Mouse (Mus musculus): Measurements from ENCODE around the gene Itpr1. TPM values are rescaled to one million over a fixed set of nuclear protein-coding genes. Genes with fewer than 3 reads are reported as not detected.

Itpr1 gene
- total RNA-seq, 2 experiments from 2014 or later: 34.0 to 35.5 TPM

- no peak for DNase-seq (ENCODE audit: low spot score in 2 of 2)
Measured at GRCm38 (mm10) chr6:108316951-108317350, 104.1 kb downstream of the Itpr1 start.

GRCm38 (mm10) chr6:108321653-108322052, 108.8 kb downstream of the Itpr1 start:
- DNase-seq (ENCODE audit: low spot score in 2 of 2): no peak

- DNase-seq (ENCODE audit: low spot score in 2 of 2): no peak
Measured at GRCm38 (mm10) chr6:108324464-108325025, 111.6 kb downstream of the Itpr1 start.

DNA sequence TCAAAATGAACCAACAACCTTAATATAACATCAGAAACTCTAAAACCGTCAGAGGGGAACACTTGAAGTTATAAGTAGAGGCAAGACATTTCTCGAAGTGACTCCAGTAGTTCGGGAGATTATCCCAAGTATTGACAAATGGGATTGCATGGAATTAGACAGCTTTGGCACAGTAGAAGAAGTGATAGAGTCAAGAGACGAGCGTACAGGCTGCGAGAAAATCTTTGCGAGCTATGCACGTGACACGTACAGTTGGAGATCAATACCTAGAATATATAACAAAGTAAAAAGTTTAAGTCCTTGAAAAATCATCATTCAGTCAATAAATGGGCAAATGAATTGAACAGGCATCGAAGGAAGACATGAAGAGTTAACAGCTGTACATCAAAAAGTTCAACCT, 112.5 kb downstream of the Itpr1 start:
- no peak for DNase-seq (ENCODE audit: low spot score in 2 of 2)

GRCm38 (mm10) chr6:108325948-108326411, 113.1 kb downstream of the Itpr1 start:
- DNase-seq (ENCODE audit: low spot score in 2 of 2): no peak

DNA sequence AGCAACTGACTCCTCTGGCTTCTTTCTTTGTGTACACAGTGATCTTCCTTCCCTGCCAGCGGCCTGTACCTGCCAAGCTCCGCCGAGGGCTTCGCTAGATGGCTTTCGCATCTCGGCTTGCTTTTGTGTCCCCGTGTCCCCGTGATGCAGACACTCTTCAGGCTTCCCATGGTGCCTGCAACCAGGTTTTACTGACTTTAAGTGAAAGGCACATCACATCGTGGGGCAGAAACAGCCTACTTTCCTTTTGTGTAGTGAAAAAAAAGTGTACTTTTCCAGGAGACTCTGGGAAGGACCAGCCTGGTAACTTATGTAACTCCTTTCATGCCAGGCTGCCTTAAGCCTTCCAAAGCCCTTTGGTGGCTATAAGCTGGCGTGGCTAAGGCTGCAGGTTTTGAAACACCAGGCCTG, 113.9 kb downstream of the Itpr1 start:
- no peak for DNase-seq (ENCODE audit: low spot score in 2 of 2)

GRCm38 (mm10) chr6:108327561-108327960, 114.7 kb downstream of the Itpr1 start:
- no peak for DNase-seq (ENCODE audit: low spot score in 2 of 2)

DNA sequence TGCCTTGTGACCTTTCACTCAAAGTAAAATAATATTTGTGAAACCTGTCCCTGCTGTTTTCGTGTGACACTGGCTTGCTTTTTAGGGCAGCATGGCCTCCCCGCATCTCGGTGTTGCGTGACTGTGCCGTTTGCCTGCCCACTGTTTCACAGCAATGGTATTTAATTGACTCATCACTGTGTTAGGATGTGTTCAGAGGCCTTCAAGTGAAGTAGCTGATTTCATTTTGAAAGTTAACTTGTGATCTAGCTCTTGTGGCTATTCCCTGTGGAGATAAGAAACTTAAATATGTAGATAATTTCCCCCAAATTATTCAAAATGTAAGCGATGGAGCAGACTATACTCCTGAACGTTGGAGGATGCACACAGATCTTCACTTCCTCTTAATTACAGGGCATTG, 115.4 kb downstream of the Itpr1 start:
- no peak for DNase-seq (ENCODE audit: low spot score in 2 of 2)

DNA sequence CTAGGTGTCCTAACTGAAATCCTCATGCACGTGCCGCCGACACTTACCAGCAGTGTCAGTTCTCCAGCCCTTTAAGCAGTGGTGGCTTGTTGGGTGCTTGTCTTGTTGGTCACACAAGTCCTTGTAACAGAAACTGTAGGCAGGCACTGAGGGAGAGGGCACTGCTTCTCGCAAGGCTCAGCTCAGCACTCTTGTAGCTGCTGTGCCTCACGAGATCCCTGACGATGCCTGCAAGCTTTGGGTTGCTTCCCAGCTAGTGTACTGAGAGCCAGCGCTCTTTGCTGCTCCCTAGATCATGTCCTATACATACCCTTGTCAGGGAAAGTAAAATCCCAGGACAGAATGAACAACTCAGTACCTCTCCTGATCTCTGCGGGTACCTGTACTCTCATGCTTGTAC, 117.6 kb downstream of the Itpr1 start:
- no peak for DNase-seq (ENCODE audit: low spot score in 2 of 2)

- DNase-seq (ENCODE audit: low spot score in 2 of 2): no peak
Measured at GRCm38 (mm10) chr6:108331268-108331667, 118.4 kb downstream of the Itpr1 start.

DNA sequence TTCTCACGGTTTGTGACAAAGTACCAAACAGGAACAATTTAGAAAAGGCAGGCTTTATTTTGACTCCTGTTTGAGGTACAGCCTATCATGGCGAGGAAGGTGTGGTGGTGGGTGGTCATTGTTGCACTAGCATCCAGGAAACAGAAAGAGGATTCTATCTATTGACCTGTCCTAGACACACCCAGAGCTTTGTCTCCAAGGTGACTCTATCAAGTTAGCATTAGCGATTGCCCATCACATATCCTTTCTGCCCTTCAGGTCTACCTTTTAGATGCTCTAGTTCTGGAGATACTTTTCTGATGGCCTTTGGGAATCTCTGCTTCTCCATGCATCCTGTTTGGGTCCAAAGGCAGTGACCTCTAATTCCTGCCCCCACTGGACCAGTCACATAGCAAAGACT, 121.2 kb downstream of the Itpr1 start:
- DNase-seq (ENCODE audit: low spot score in 2 of 2): no peak

DNA sequence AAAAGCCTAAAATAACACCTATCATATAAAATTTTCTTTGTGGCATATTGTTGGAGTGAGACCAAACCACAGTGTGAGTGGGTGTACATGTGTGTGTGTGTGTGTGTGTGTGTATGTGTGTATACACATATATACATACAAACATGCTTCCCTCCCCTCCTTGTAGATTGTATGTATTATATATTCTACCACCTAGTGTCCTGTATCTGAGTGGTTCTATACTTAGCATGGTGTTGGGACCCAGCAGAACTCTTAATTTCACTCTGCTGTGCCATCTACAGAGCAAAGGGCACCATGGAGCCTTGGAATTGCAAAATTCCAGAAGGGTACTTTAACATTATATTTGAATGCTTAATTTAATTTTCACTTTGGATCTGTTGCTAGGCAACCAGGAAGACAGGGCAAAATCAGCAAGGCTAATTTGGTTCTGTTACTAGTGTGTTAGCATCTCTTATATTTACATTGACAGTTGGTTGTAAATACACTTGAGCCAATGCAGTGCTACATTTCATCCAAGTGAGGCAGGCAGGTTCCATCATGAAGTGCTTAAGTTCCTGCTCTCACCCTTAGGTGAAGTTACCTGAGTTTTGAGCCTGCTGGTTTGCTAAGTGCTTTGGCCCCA, 122.4 kb downstream of the Itpr1 start:
- no peak for DNase-seq (ENCODE audit: low spot score in 2 of 2)

GRCm38 (mm10) chr6:108336506-108336905, 123.6 kb downstream of the Itpr1 start:
- DNase-seq (ENCODE audit: low spot score in 2 of 2): no peak

DNA sequence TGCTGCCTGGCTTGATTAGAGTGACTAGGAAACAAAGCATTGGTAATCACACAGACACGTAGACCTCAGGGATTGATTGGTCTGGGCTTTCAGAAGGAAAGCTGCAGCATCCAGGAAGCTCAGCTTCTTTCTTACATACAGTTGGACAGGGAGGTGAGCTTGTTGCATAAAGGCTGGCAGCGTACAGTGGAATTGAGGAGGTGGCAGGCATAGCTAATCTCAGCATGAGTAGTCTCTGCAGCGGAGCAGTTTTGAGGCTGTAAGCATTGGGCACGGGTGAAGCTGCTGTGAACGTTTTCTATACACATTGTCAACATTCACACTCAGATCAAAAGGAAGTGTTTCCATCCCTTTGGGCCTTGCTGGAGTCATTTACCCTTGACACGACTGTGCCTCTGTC, 124.4 kb downstream of the Itpr1 start:
- no peak for DNase-seq (ENCODE audit: low spot score in 2 of 2)

GRCm38 (mm10) chr6:108338362-108338761, 125.5 kb downstream of the Itpr1 start:
- DNase-seq (ENCODE audit: low spot score in 2 of 2): no peak

DNA sequence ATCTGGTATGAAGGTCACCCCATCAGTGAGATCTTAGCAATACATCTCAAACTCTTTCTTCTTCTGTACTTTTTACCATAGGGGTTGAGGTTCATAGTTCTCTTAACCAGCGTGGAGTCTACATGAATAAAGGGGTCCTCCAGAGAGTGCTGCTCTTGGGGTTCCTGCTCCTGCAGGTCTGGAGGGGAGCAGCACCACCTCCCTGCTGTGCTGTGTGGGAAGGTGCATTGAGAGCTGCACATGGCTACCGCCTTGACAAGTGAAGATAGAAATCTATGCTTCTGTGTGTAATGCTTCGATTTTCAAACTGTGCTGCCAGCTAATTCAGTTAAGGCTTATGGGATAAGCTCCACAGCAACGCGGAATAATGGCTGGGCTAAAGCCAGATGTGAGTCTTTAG, 130.1 kb downstream of the Itpr1 start:
- DNase-seq (ENCODE audit: low spot score in 2 of 2): no peak

GRCm38 (mm10) chr6:108343781-108344310, 130.9 kb downstream of the Itpr1 start:
- no peak for DNase-seq (ENCODE audit: low spot score in 2 of 2)

DNA sequence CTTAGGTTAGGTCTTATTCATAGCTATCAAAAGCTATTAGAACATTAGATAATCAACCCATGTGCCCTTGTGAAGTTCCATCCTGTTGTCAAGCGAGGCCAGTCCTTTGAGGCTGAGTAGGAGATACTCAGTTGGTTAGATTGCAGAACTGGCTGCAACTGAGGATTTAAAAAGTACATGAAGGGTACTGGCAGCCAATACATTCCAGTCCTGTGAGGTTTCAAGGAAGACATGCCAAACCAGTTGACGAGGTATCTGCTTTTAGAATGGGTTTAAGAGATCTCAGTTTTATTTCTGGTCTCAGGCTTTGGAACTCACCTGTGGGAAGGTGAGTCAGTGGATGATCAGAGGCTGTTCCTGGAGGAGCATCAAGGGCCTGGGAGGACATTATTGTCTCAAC, 137.9 kb downstream of the Itpr1 start:
- DNase-seq (ENCODE audit: low spot score in 2 of 2): no peak

DNA sequence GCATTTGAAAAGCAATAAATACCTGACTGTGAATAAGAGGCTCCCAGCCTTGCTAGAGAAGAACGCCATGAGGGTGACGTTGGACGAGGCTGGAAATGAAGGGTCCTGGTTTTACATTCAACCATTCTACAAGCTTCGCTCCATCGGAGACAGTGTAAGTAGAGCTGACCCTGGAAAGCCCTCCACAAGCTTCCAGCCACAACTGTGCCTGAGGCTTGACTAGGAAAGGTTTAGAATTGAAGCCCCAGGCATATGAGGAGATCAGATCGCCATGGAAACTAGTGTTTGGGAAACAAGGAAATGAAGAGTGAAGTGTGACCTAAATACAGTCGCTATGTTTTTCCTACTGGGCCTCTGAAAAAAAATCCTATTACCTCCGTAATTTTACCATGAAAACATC, 139.1 kb downstream of the Itpr1 start:
- DNase-seq (ENCODE audit: low spot score in 2 of 2): no peak

DNA sequence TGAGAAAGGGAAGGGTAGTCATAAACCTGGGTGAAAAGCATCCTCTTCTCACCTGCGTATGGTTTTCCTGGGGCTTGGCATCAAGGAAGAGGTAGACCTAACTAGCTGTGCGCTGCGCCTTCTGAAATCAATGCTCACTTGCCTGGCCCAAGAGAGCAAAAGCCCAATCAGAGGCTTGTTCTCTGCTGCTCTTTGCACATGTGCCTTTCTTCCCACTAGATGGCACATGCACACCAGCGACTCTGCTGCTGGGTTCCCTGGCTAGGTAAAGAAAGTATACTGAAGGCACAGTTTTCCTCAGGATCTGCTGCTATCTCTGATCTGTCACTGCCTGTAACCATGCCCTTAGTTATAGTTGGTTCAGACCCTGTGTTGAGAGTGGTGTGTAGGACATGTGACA, 154.5 kb downstream of the Itpr1 start:
- no peak for DNase-seq (ENCODE audit: low spot score in 2 of 2)

GRCm38 (mm10) chr6:108369031-108369430, 156.1 kb downstream of the Itpr1 start:
- no peak for DNase-seq (ENCODE audit: low spot score in 2 of 2)

DNA sequence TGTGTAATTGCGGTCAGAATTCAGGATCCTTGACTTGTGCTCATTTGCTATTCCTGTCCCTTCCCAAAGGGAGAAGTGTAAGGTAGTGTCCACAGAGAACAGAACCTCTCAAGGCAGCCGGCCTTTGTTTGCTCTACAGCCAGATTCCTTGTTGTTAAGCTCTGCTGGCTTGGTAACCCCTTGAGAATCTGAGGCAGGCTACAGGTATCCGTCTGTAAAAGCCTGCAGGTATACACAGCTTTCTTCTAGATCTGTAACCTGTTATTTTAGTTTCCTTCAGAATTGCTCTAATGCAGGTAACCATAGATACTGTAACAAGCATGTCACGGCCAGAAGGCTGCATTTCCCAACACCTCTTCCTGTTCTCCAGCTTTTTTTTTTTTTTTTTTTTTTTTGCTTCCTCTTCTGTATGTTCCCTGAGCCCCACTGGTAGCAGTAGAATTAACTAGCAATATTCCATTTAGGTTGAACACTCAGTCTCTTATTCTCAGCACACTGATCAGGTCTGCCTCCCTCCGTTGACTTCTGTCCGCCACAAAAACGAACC, 158.5 kb downstream of the Itpr1 start:
- DNase-seq (ENCODE audit: low spot score in 2 of 2): no peak

- no peak for DNase-seq (ENCODE audit: low spot score in 2 of 2)
Measured at GRCm38 (mm10) chr6:108374019-108374418, 161.1 kb downstream of the Itpr1 start.

Data from gastrocnemius, postnatal 4 days (tissue).